Mouse (Mus musculus): Measurements from ENCODE around the gene Pcnx2. TPM values are rescaled to one million over a fixed set of nuclear protein-coding genes. Genes with fewer than 3 reads are reported as not detected.

Pcnx2 gene
- polyA plus RNA-seq, 1 experiment from 2014 or later: 1.4 TPM

DNA sequence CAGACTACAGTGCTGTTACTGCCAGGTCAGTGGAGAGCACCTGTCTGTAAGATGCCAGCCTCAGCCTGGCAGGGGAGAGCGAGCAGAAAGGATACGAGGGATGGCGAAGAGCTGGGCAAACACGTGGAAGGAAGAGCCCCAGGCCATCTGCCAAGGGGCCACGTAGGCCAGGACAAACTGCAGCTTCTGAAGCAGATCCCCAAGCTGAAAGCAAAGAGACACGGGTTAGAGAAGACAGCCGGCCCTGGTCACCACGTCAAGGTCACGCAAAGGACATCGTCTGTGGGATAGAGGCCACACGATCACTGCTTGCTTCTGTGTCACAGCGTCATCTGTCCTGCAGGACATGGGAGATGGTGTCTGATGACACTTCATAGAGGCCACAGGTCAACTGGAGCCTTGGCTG lies 90.2 kb downstream of the Pcnx2 start:
- H3K4me1 ChIP-seq: no peaks in the 10 kb centered on the region
- ATAC-seq (ENCODE audit: low FRiP score, low read depth): no peak
- WGBS: 89% methylated on average over 12 of the region's 12 CpGs
- H3K9ac ChIP-seq: no peak overlapping the region
- no peaks in the 10 kb centered on the region for H3K36me3 ChIP-seq
- no peak overlapping the region for H3K4me2 ChIP-seq (replicated peaks)
- no peaks in the 10 kb centered on the region for H3K27me3 ChIP-seq (replicated peaks)
- H3K9me3 ChIP-seq: no peaks in the 10 kb centered on the region
- no peak overlapping the region for H3K27ac ChIP-seq
- no peak overlapping the region for H3K4me3 ChIP-seq

DNA sequence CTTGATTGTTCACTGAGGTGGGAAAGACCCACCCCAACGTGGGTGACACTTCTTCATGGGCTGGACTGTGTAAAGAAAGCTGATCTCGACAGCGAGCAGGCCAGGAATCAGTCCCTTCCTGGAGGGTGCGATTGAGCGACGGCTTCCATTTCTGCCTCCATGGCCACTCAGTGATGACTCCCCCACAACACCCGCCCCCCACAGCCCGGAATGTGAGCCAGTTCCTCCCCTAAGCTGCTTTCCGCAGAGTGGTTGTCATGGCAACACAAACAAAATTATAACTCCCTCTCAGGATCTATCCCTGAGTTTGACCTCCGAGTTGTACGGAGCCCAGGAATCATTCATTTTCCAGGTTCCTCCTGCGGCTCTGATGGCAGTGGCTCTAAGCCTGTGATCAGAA lies 91.7 kb downstream of the Pcnx2 start:
- no peak overlapping the region for H3K4me2 ChIP-seq (replicated peaks)
- no peaks in the 10 kb centered on the region for H3K4me1 ChIP-seq
- H3K27ac ChIP-seq: no peak overlapping the region
- no peaks in the 10 kb centered on the region for H3K36me3 ChIP-seq
- H3K27me3 ChIP-seq (replicated peaks): no peaks in the 10 kb centered on the region
- H3K4me3 ChIP-seq: no peak overlapping the region
- 88% methylated on average over 12 of the region's 12 CpGs for WGBS
- no peak overlapping the region for H3K9ac ChIP-seq
- no peak for ATAC-seq (ENCODE audit: low FRiP score, low read depth)
- no peaks in the 10 kb centered on the region for H3K9me3 ChIP-seq

DNA sequence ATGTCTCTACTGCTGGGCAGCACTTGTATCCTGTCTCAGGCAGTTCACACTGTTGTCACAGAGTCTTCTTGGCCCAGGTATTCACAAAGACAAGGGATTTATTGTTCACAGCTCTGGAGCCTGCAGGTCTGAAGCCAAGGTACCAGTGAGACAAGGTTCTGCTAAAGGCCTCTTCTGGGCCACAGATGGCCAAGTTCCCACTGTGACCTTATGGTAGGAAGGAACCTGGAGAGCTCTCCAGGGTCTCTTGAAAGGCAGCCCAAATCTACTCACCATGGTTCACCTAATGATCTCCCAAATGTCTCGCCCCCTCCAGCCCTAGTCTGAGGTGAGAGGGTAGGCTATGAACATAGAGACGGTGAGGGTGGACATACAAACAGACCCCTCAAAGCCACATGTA lies 101.1 kb downstream of the Pcnx2 start:
- Histone ChIP-seq H3K4me2 (replicated peaks) (no peak overlapping the region), H3K27me3 (replicated peaks) (no peaks in the 10 kb centered on the region), H3K27ac (no peak overlapping the region), H3K4me3 (no peak overlapping the region), H3K9ac (no peak overlapping the region), H3K4me1 (no peaks in the 10 kb centered on the region), H3K9me3 (no peaks in the 10 kb centered on the region), H3K36me3 (no peaks in the 10 kb centered on the region)
- 92% methylated on average over 2 of the region's 2 CpGs for WGBS
- ATAC-seq (ENCODE audit: low FRiP score, low read depth): no peak

DNA sequence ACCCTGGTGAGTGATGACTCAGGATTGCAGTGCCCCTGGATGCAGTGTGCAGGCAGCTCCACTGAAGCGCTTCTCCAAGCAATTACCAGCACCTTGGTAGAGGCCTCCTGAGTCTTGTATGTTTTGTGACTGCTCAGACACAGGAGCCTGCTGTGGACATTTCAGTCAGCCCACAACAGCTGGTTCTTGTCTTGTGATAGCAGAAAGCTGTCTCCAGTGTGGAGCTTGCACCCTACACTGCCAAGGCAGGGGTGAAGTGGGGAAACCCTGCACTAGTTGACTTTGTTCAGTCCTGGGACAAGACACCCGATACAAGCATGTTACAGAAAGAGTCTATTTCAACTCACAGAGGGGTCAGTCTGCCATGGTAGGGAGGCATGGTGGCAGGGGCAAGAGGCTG lies 102.8 kb downstream of the Pcnx2 start:
- no peak overlapping the region for H3K4me3 ChIP-seq
- H3K4me2 ChIP-seq (replicated peaks): no peak overlapping the region
- no peaks in the 10 kb centered on the region for H3K36me3 ChIP-seq
- H3K27me3 ChIP-seq (replicated peaks): no peaks in the 10 kb centered on the region
- no peaks in the 10 kb centered on the region for H3K9me3 ChIP-seq
- H3K9ac ChIP-seq: no peak overlapping the region
- H3K4me1 ChIP-seq: no peaks in the 10 kb centered on the region
- 85% methylated on average over 2 of the region's 2 CpGs for WGBS
- no peak overlapping the region for H3K27ac ChIP-seq
- ATAC-seq (ENCODE audit: low FRiP score, low read depth): no peak

DNA sequence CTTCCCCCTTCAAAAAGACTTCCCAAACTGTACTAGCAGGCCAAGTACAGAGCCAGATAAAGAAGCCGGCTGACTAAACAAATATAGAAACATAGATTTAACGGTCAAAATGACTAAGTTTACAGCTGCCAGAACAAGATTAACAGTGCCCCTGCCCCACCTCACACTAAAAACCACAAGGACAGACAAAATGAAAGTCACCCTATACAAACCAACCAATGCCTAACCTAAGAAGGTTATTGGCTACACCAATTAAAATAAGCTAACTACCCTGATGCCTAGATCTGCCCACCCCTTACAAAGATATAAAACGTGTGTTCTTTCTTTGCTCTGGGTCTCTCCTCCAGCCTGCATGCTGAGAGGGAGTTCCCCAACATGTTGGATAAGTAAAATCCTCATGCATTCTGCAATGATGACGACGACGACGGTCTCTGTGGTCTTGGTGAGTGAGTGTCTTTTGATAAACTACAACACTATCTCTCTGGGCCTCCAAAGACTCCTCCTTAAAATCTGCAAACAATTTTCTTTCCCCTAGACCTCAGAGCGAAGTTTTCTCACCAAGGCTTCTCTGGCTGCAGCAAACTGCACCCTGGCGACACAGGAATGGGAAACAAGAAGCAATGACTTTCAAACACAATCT lies 105.2 kb downstream of the Pcnx2 start:
- H3K27me3 ChIP-seq (replicated peaks): no peaks in the 10 kb centered on the region
- H3K4me1 ChIP-seq: no peaks in the 10 kb centered on the region
- no peak overlapping the region for H3K4me2 ChIP-seq (replicated peaks)
- WGBS: 84% methylated on average over 9 of the region's 9 CpGs
- H3K9ac ChIP-seq: no peak overlapping the region
- no peaks in the 10 kb centered on the region for H3K9me3 ChIP-seq
- no peak overlapping the region for H3K4me3 ChIP-seq
- H3K36me3 ChIP-seq: no peaks in the 10 kb centered on the region
- no peak for ATAC-seq (ENCODE audit: low FRiP score, low read depth)
- H3K27ac ChIP-seq: no peak overlapping the region

DNA sequence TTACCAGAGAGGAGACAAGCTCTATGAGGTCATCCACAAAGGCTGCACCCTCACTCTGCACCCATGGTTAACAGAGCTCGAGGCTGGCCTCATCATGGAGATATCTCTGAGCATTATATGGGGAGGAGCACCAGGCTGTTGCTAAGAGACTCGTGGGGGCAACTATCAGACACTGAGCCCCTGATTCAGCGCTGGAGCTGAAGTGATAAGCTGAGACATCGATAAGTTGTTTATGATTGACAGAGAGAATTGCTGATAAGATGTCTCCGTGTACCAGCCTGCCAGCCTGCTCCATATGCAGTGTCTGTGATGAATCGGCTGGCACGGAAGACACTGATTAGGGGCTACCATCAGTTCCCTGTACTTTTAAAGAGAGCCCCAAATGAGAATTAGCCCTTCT lies 111.2 kb downstream of the Pcnx2 start:
- Histone ChIP-seq H3K9me3 (no peaks in the 10 kb centered on the region), H3K4me1 (no peaks in the 10 kb centered on the region), H3K27me3 (replicated peaks) (no peaks in the 10 kb centered on the region), H3K9ac (no peak overlapping the region), H3K27ac (no peak overlapping the region), H3K4me3 (no peak overlapping the region), H3K4me2 (replicated peaks) (no peak overlapping the region), H3K36me3 (no peaks in the 10 kb centered on the region)
- 84% methylated on average over 7 of the region's 7 CpGs for WGBS
- no peak for ATAC-seq (ENCODE audit: low FRiP score, low read depth)

DNA sequence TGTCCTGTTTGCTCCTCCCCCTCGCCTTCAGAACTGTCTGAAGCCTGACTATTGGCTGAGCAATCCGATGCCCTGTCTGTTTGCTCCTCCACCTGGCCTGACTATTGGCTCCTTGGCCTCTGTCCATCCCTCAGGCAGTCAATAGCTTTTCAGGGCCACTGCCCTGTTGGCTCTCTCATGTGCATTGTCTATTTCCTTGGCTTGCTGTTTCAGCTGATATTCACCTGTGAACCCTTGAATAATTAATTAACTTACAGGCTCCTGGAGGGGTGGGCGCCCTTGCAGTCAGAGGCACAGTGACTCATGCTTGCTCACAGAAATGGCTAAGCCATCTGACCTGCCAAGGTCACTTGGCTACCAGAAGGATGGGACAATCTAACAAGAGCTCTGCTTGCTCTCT lies 116.0 kb downstream of the Pcnx2 start:
- WGBS: 67% methylated on average over 3 of the region's 3 CpGs

DNA sequence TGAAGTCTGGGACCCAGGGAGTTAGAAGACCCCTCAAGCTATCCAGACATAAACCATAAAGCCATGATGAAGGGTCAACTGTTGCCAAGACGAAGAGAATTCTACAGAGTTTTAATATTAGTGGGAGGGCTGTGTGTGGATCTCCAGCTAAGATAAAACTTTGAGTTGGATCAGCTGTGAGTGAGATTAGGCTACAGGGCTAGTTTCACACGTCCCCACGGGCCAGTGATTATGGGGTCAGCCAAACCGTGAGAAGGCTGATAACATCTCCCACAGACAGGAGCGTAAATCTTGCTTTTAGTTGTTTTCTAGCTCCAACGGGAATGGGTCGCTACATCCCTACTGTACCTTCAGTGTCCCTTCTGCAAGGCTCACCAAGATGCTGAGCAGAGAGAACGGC lies 118.5 kb downstream of the Pcnx2 start:
- no peaks in the 10 kb centered on the region for H3K4me1 ChIP-seq
- H3K27ac ChIP-seq: no peak overlapping the region
- no peak for ATAC-seq (ENCODE audit: low FRiP score, low read depth)
- H3K9ac ChIP-seq: no peak overlapping the region
- no peak overlapping the region for H3K4me2 ChIP-seq (replicated peaks)
- H3K4me3 ChIP-seq: no peak overlapping the region
- 73% methylated on average over 8 of the region's 8 CpGs for WGBS
- H3K27me3 ChIP-seq (replicated peaks): no peaks in the 10 kb centered on the region
- H3K9me3 ChIP-seq: no peaks in the 10 kb centered on the region
- no peaks in the 10 kb centered on the region for H3K36me3 ChIP-seq

More for the DNA sequence above, 116.0 kb downstream of the Pcnx2 start:
- no peak overlapping the region for H3K4me2 ChIP-seq (replicated peaks)
- no peaks in the 10 kb centered on the region for H3K27me3 ChIP-seq (replicated peaks)
- no peaks in the 10 kb centered on the region for H3K9me3 ChIP-seq
- no peak for ATAC-seq (ENCODE audit: low FRiP score, low read depth)
- no peak overlapping the region for H3K27ac ChIP-seq
- no peak overlapping the region for H3K9ac ChIP-seq
- no peak overlapping the region for H3K4me3 ChIP-seq
- no peaks in the 10 kb centered on the region for H3K36me3 ChIP-seq
- H3K4me1 ChIP-seq: no peaks in the 10 kb centered on the region

DNA sequence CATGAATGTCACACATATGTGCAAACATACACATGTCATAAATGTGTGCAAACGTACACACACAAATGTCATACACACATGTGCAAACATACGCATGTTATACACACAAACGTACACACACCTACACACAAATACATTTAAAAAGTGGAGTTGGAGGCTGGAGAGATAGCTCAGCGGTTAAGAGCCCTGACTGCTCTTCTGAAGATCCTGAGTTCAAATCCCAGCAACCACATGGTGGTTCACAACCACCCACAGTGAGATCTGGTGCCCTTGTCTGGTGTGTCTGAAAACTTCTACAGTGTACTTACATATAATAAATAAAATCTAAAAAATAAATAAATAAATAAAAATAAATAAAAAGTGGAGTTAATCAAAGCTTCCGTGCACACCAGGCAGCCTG lies 119.2 kb downstream of the Pcnx2 start:
- Histone ChIP-seq H3K36me3 (no peaks in the 10 kb centered on the region), H3K27me3 (replicated peaks) (no peaks in the 10 kb centered on the region), H3K27ac (no peak overlapping the region), H3K4me2 (replicated peaks) (no peak overlapping the region), H3K4me1 (no peaks in the 10 kb centered on the region), H3K9ac (no peak overlapping the region), H3K4me3 (no peak overlapping the region), H3K9me3 (no peaks in the 10 kb centered on the region)
- 87% methylated on average over 5 of the region's 5 CpGs for WGBS
- no peak for ATAC-seq (ENCODE audit: low FRiP score, low read depth)

DNA sequence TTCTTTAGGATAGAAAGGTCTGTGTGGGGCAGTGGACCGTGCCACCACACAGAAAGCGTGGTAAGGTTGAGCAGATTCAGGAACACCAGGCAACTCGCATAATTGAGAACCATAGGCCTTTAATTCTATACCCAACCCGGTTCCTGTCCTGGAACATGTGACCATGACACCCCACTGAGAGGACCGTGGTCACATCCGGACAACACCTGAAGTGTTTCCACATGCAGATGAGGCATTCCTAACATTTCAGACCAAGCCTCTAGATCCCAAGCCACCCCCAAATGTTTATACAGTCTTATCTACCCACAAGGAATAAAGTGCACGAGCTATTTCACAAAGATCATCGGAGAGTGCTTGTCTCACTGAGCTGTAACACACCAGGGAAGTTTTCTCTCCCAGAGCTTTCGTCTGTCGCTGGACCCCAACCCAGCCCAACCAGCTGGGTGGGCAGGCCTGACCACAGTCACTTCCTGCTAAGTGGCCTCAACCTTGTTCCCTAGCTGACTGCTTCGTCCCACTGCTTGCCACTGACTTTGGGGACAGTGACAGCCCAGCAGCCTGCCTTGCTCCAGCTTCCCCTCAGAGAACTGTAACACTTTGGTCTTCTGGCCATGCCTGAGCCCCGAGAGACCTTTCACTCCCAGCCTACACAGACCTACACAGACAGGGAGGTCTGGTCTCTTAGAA lies 120.5 kb downstream of the Pcnx2 start:
- no peaks in the 10 kb centered on the region for H3K9me3 ChIP-seq
- H3K4me3 ChIP-seq: no peak overlapping the region
- no peak overlapping the region for H3K9ac ChIP-seq
- H3K4me2 ChIP-seq (replicated peaks): no peak overlapping the region
- WGBS: 74% methylated on average over 12 of the region's 12 CpGs
- H3K27me3 ChIP-seq (replicated peaks): no peaks in the 10 kb centered on the region
- H3K36me3 ChIP-seq: no peaks in the 10 kb centered on the region
- ATAC-seq (ENCODE audit: low FRiP score, low read depth): no peak
- no peaks in the 10 kb centered on the region for H3K4me1 ChIP-seq
- H3K27ac ChIP-seq: no peak overlapping the region

DNA sequence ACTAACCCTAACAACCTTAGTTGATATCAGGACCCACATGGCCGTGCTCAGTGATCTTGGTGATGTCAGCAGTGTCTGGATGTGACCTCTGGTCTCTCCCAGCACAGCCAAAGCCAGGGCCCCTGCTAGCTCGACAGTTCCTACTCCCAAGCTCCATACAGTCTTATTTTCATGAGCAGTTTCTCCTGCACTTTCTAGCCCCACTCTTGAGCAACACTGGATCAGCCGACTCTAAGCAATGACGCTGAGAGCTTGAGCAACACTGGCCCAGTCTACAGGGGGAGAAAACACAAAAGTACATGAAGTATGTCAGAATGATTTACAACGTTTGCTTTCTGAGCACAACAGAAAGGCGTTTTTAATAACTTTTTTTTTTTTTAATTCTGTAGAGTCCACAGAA lies 121.3 kb downstream of the Pcnx2 start:
- Histone ChIP-seq H3K36me3 (no peaks in the 10 kb centered on the region), H3K27me3 (replicated peaks) (no peaks in the 10 kb centered on the region), H3K27ac (no peak overlapping the region), H3K9me3 (no peaks in the 10 kb centered on the region), H3K9ac (no peak overlapping the region), H3K4me3 (no peak overlapping the region), H3K4me1 (no peaks in the 10 kb centered on the region), H3K4me2 (replicated peaks) (no peak overlapping the region)
- 84% methylated on average over 6 of the region's 6 CpGs for WGBS
- ATAC-seq (ENCODE audit: low FRiP score, low read depth): no peak

DNA sequence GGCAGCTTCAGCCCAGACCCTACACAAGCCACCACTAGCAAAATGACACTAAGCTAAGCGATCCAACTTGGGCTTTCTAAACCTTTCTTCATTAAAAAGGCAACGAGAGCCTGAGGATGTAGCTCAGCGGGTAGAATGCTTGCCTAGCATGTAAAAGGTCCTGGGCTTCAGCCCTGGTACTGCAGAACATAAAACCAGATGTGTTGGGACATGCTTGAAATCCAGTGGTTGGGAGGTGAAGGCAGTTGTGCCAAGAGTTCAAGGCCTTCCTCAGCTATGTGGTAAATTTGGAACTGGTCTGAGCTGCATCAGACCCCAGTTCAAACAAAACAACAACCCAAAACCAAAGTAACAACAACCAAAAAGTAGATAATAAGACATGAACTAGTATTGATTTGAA lies 121.8 kb downstream of the Pcnx2 start:
- H3K4me2 ChIP-seq (replicated peaks): no peak overlapping the region
- ATAC-seq (ENCODE audit: low FRiP score, low read depth): no peak
- no peak overlapping the region for H3K4me3 ChIP-seq
- WGBS: 92% methylated on average over 3 of the region's 3 CpGs
- H3K4me1 ChIP-seq: no peaks in the 10 kb centered on the region
- no peak overlapping the region for H3K27ac ChIP-seq
- no peaks in the 10 kb centered on the region for H3K9me3 ChIP-seq
- no peaks in the 10 kb centered on the region for H3K27me3 ChIP-seq (replicated peaks)
- H3K9ac ChIP-seq: no peak overlapping the region
- H3K36me3 ChIP-seq: no peaks in the 10 kb centered on the region

DNA sequence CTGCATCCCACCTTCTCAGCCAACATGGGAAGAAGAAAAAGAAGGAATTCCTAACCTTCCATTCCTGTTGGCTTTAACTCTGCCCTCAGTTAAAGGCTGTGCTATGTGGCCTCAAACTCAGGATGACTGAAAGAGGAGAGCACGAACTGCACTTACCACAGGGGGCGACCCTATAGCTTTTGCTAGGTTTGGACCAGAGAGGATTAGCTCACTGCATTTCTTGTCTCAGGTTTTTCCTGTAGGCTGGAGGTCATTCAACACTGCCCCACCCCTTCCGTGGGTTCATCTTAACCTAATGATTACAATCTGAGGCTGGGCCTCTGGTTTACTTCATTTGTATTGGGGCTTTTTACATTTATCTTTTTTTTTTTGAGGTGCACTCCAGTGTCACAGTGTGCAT lies 123.1 kb downstream of the Pcnx2 start:
- no peak for ATAC-seq (ENCODE audit: low FRiP score, low read depth)
- Histone ChIP-seq H3K4me1 (no peaks in the 10 kb centered on the region), H3K27me3 (replicated peaks) (no peaks in the 10 kb centered on the region), H3K4me2 (replicated peaks) (no peak overlapping the region), H3K27ac (no peak overlapping the region), H3K9ac (no peak overlapping the region), H3K4me3 (no peak overlapping the region), H3K9me3 (no peaks in the 10 kb centered on the region), H3K36me3 (no peaks in the 10 kb centered on the region)
- 72% methylated on average over 3 of the region's 3 CpGs for WGBS
